Mouse (Mus musculus): Measurements from ENCODE around the gene Arid2. TPM values are rescaled to one million over a fixed set of nuclear protein-coding genes. Genes with fewer than 3 reads are reported as not detected.
A peak's percentile ranks its signal among the peaks of the same experiment; 100 is the strongest.
"Not testable (repeated sequence)": the region's sequence is repeated elsewhere in the genome, so short reads cannot be mapped to it uniquely, and the experiment has no call there.

Arid2 gene
- total RNA-seq, 2 experiments from 2014 or later: 35.7 to 66.2 TPM

- no peak for ATAC-seq (replicated peaks; ENCODE audit: poor library complexity)
These were observed 118.9 kb downstream of the Arid2 start for GRCm38 (mm10) chr15:96406253-96406652.

GRCm38 (mm10) chr15:96407151-96407550 lies 119.8 kb downstream of the Arid2 start:
- ATAC-seq (replicated peaks; ENCODE audit: poor library complexity): no peak

GRCm38 (mm10) chr15:96408717-96409121 lies 121.4 kb downstream of the Arid2 start:
- ATAC-seq (replicated peaks; ENCODE audit: poor library complexity): peak; percentile 68

GRCm38 (mm10) chr15:96418161-96418560 lies 130.8 kb downstream of the Arid2 start:
- ATAC-seq (replicated peaks; ENCODE audit: poor library complexity): no peak

- ATAC-seq (replicated peaks; ENCODE audit: poor library complexity): no peak
These were observed 132.6 kb downstream of the Arid2 start for GRCm38 (mm10) chr15:96419920-96420319.

- no peak for ATAC-seq (replicated peaks; ENCODE audit: poor library complexity)
These were observed 146.9 kb downstream of the Arid2 start for GRCm38 (mm10) chr15:96434202-96434601.

- not testable (repeated sequence) for ATAC-seq (replicated peaks; ENCODE audit: poor library complexity)
These were observed 154.2 kb downstream of the Arid2 start for GRCm38 (mm10) chr15:96441480-96441879.

GRCm38 (mm10) chr15:96446785-96447184 lies 159.5 kb downstream of the Arid2 start:
- no peak for ATAC-seq (replicated peaks; ENCODE audit: poor library complexity)

GRCm38 (mm10) chr15:96448656-96449299 lies 161.5 kb downstream of the Arid2 start:
- ATAC-seq (replicated peaks; ENCODE audit: poor library complexity): 0 out of 2 replicates have a peak, but pooled peaks have one; percentile 20

GRCm38 (mm10) chr15:96453346-96453745 lies 166.0 kb downstream of the Arid2 start:
- ATAC-seq (replicated peaks; ENCODE audit: poor library complexity): no peak

Other genes starting within 250 kb of the Arid2 start
- 96.1 and 99.7 TPM in 2 replicates for gene Scaf11, start 173.3 kb downstream of the Arid2 start, total RNA-seq (2015)
- gene Scaf11, start 173.3 kb downstream of the Arid2 start, total RNA-seq (2017): 120 and 136 TPM in 2 replicates